Mouse (Mus musculus): ENCODE data around the gene Gm6525. TPM values are rescaled to one million over a fixed set of nuclear protein-coding genes. Genes with fewer than 3 reads are reported as not detected.
A peak's percentile ranks its signal among the peaks of the same experiment; 100 is the strongest.

Gm6525 gene
- polyA plus RNA-seq, 1 experiment from 2014 or later: 1.4 TPM

DNA sequence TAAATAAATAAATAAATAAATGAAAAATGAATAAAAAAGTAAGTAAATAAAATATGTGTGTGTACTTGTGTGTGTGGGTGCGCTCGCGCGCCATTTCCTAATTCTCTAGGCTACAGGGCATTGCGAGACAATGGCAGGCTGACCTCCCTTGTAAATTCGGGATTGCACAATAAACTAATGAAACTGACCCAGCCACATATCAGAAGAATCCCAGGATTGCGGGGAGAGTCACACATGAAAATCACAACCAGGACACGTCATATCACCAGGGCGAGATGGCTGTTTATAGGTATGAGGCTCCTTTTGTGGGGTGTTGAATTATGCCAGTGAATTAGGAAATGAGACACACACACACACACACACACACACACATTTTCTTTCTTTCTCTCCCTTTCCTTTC is 25.6 kb downstream of the Gm6525 start:
- Histone ChIP-seq H3K4me3 (ENCODE audit: low read depth, low read length) (no peak overlapping the region), H3K9ac (ENCODE audit: low read length) (no peak overlapping the region), H3K27me3 (replicated peaks; ENCODE audit: control insufficient read depth, insufficient read depth, low read length) (no peaks in the 10 kb centered on the region), H3K4me2 (ENCODE audit: low read length) (no peak overlapping the region), H3K27ac (ENCODE audit: low read depth) (no peak overlapping the region), H3K9me3 (ENCODE audit: control insufficient read depth, low read length) (no peaks in the 10 kb centered on the region), H3K4me1 (replicated peaks; ENCODE audit: control insufficient read depth, insufficient read depth, low read length) (no peaks in the 10 kb centered on the region), H3K36me3 (ENCODE audit: control insufficient read depth, insufficient read depth, low read length) (no peaks in the 10 kb centered on the region)
- DNase-seq (ENCODE audit: low spot score): no peak
- no peak for ATAC-seq (replicated peaks; ENCODE audit: low FRiP score, low TSS enrichment, low read depth)
- 95% methylated on average over 9 of the region's 9 CpGs for WGBS

DNA sequence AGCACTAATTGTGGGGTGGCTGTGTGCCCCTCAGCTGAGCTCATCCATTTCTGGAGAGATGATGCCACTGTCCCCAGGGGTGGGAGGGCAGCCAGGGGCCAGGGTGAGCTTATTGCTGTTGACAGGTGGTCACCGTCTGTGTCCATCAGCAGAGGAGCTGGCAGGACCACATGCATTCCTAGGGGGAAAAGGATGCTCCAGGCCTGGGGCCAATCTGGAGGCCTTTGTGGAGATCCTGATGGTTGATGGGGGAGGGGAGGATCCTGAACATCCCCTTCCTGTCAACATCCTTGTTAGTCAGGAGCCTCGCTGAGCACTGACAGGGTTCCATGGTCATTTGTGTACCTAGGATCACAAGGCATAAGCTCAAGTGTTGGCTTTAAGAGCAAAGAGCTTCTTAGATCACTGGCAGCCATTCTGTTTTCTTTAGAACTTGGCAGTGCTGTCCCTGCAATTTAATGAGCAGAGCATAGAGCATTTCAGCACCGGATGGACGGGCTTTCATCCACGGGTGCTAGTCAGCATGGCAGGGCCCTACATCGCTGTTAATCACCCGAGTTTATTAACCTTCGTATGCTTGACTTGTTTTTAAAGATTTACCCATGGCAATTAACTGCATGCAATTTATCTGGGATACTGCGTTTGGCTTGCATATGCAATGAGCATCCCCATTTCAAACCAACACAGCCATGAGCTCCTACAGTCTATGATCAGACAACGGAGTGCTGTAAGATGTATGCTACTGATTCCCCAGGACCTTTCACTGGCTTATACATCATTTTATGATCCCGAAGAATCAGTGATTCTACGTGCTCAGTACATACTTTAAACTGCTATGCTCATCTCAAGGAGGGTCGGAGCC is 26.9 kb downstream of the Gm6525 start:
- Histone ChIP-seq H3K9ac (ENCODE audit: low read length) (no peak overlapping the region), H3K36me3 (ENCODE audit: control insufficient read depth, insufficient read depth, low read length) (no peaks in the 10 kb centered on the region), H3K27ac (ENCODE audit: low read depth) (no peak overlapping the region), H3K9me3 (ENCODE audit: control insufficient read depth, low read length) (no peaks in the 10 kb centered on the region), H3K4me3 (ENCODE audit: low read depth, low read length) (no peak overlapping the region), H3K4me1 (replicated peaks; ENCODE audit: control insufficient read depth, insufficient read depth, low read length) (no peaks in the 10 kb centered on the region), H3K4me2 (ENCODE audit: low read length) (no peak overlapping the region), H3K27me3 (replicated peaks; ENCODE audit: control insufficient read depth, insufficient read depth, low read length) (no peaks in the 10 kb centered on the region)
- DNase-seq (ENCODE audit: low spot score) (no peak), ATAC-seq (replicated peaks; ENCODE audit: low FRiP score, low TSS enrichment, low read depth) (no peak)
- WGBS: 79% methylated on average over 13 of the region's 13 CpGs

DNA sequence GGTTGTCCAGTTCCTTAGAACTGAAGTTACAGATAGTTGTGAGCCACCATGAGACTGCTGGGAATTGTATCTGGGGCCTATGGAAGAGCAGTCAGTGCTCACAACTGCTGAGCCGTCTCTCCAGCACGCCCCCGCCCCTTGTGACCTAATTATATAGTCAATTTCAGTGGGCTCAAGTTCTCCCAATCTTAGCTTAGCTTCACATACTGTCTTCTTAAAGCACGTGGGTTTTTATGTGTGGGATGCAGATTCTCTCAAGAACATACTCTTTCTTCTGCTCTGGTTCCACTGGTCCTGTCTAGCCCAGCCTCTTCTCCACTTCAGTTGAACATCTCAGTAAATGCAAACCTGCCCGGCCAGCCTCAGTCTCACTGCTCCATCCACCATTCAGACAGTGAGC is 30.7 kb downstream of the Gm6525 start:
- WGBS: 88% methylated on average over 5 of the region's 5 CpGs
- Histone ChIP-seq H3K27ac (ENCODE audit: low read depth) (no peak overlapping the region), H3K9me3 (ENCODE audit: control insufficient read depth, low read length) (no peaks in the 10 kb centered on the region)

DNA sequence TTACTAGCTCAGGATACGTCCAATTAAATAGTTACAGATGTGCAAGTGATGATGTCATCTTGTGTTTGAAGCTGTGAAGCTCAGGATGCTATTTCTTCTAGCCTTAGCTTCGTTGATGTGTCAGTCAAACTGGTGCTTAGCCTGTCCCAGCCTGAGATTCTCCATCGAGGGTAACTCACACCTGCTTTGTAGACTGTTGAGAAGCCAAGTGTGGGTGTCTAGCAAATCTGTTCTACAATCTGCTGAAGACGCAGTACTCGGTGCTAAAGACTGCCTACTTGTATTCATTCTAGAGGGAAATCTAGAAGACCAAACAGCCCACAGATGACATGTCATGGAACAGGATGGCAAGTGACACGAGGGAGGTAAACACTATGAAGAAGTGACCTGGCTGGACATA is 31.7 kb downstream of the Gm6525 start:
- Histone ChIP-seq H3K27ac (ENCODE audit: low read depth) (no peak overlapping the region), H3K36me3 (ENCODE audit: control insufficient read depth, insufficient read depth, low read length) (peaks cover 6% of the 10 kb centered on the region; the same call in 1 of the 2 replicates), H3K9me3 (ENCODE audit: control insufficient read depth, low read length) (no peaks in the 10 kb centered on the region), H3K4me3 (ENCODE audit: low read depth, low read length) (no peak overlapping the region), H3K4me2 (ENCODE audit: low read length) (no peak overlapping the region), H3K9ac (ENCODE audit: low read length) (no peak overlapping the region), H3K4me1 (replicated peaks; ENCODE audit: control insufficient read depth, insufficient read depth, low read length) (no peaks in the 10 kb centered on the region), H3K27me3 (replicated peaks; ENCODE audit: control insufficient read depth, insufficient read depth, low read length) (no peaks in the 10 kb centered on the region)
- ATAC-seq (replicated peaks; ENCODE audit: low FRiP score, low TSS enrichment, low read depth) (no peak), DNase-seq (ENCODE audit: low spot score) (no peak)
- 89% methylated on average over 6 of the region's 6 CpGs for WGBS

More for the DNA sequence above, 30.7 kb downstream of the Gm6525 start:
- H3K4me1 ChIP-seq (replicated peaks; ENCODE audit: control insufficient read depth, insufficient read depth, low read length): no peaks in the 10 kb centered on the region
- H3K27me3 ChIP-seq (replicated peaks; ENCODE audit: control insufficient read depth, insufficient read depth, low read length): no peaks in the 10 kb centered on the region
- DNase-seq (ENCODE audit: low spot score): no peak
- no peak for ATAC-seq (replicated peaks; ENCODE audit: low FRiP score, low TSS enrichment, low read depth)
- peaks cover 6% of the 10 kb centered on the region; the same call in 1 of the 2 replicates for H3K36me3 ChIP-seq (ENCODE audit: control insufficient read depth, insufficient read depth, low read length)
- no peak overlapping the region for H3K4me2 ChIP-seq (ENCODE audit: low read length)
- no peak overlapping the region for H3K9ac ChIP-seq (ENCODE audit: low read length)
- H3K4me3 ChIP-seq (ENCODE audit: low read depth, low read length): no peak overlapping the region

DNA sequence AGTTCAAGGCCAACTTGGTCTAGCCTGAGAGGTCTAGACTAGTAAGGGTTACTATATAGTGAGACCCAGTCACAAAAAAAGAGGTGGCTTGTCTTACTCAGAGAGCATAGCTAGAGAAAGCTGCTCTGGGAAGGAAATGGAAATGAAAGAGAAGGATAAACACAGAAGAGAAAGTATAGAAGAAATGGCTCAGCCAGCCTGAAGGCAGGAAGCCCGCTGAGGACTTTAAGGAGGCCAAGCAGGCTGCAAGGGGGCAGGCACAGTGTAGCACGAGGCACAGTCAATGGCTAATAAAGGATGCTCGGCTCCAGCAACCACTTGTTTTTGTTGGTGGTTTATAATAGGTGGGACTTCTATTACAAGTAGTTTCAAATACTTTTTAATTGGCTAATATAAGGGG is 32.2 kb downstream of the Gm6525 start:
- Histone ChIP-seq H3K9me3 (ENCODE audit: control insufficient read depth, low read length) (no peaks in the 10 kb centered on the region), H3K4me2 (ENCODE audit: low read length) (no peak overlapping the region), H3K4me3 (ENCODE audit: low read depth, low read length) (no peak overlapping the region), H3K36me3 (ENCODE audit: control insufficient read depth, insufficient read depth, low read length) (peaks cover 6% of the 10 kb centered on the region; the same call in 1 of the 2 replicates), H3K4me1 (replicated peaks; ENCODE audit: control insufficient read depth, insufficient read depth, low read length) (no peaks in the 10 kb centered on the region), H3K27me3 (replicated peaks; ENCODE audit: control insufficient read depth, insufficient read depth, low read length) (no peaks in the 10 kb centered on the region), H3K27ac (ENCODE audit: low read depth) (no peak overlapping the region), H3K9ac (ENCODE audit: low read length) (no peak overlapping the region)
- ATAC-seq (replicated peaks; ENCODE audit: low FRiP score, low TSS enrichment, low read depth) (no peak), DNase-seq (ENCODE audit: low spot score) (no peak)
- whole genome bisulfite sequencing: 82% methylated on average over 3 of the region's 3 CpGs

DNA sequence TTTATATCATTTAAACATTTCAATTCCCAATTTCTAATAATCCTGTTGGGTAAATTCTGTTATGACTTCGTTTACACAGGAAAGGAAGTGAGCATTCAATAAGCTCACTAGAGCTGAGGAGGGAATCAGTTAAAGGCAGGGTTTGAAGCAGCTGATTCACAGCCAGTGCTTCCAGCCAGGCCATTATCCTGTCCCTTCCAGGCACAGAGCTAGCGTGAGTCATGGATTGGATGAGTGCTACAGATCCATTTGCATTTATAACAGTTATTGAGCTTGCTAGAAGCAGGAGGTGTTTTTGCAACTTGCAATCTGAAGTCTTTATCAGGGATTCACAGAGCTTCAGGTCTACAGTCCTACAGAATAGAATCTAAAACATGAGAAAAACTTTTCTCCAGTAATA is 33.5 kb downstream of the Gm6525 start:
- ATAC-seq (replicated peaks; ENCODE audit: low FRiP score, low TSS enrichment, low read depth): no peak
- Histone ChIP-seq H3K27me3 (replicated peaks; ENCODE audit: control insufficient read depth, insufficient read depth, low read length) (no peaks in the 10 kb centered on the region), H3K4me1 (replicated peaks; ENCODE audit: control insufficient read depth, insufficient read depth, low read length) (no peaks in the 10 kb centered on the region), H3K36me3 (ENCODE audit: control insufficient read depth, insufficient read depth, low read length) (peaks cover 6% of the 10 kb centered on the region; the same call in 1 of the 2 replicates), H3K4me3 (ENCODE audit: low read depth, low read length) (no peak overlapping the region), H3K4me2 (ENCODE audit: low read length) (no peak overlapping the region), H3K9me3 (ENCODE audit: control insufficient read depth, low read length) (no peaks in the 10 kb centered on the region), H3K9ac (ENCODE audit: low read length) (no peak overlapping the region), H3K27ac (ENCODE audit: low read depth) (no peak overlapping the region)
- WGBS: 57% methylated on average over 2 of the region's 2 CpGs
- no peak for DNase-seq (ENCODE audit: low spot score)

DNA sequence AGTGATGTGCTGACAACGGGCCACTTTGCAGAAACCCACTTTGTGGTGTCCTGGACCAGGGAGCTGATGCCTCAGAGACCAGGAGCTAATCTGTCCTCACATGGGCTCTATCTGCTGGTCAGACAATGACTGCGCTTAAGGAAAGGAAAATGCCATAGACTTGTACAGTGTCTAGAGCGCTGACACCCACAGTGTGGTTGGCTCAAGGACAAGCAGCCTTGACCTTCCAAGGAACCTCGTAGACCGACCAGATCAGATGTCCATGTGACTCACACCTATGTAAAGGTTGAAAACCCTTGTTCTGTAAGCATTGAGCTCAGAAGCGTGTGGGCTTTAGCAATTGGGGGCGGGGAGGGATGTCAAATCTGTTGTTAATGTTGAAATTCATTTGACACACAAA is 34.6 kb downstream of the Gm6525 start:
- Histone ChIP-seq H3K4me1 (replicated peaks; ENCODE audit: control insufficient read depth, insufficient read depth, low read length) (no peaks in the 10 kb centered on the region), H3K27ac (ENCODE audit: low read depth) (no peak overlapping the region), H3K36me3 (ENCODE audit: control insufficient read depth, insufficient read depth, low read length) (peaks cover 6% of the 10 kb centered on the region; the same call in 1 of the 2 replicates), H3K27me3 (replicated peaks; ENCODE audit: control insufficient read depth, insufficient read depth, low read length) (no peaks in the 10 kb centered on the region), H3K4me3 (ENCODE audit: low read depth, low read length) (no peak overlapping the region), H3K4me2 (ENCODE audit: low read length) (no peak overlapping the region), H3K9ac (ENCODE audit: low read length) (no peak overlapping the region), H3K9me3 (ENCODE audit: control insufficient read depth, low read length) (no peaks in the 10 kb centered on the region)
- DNase-seq (ENCODE audit: low spot score): peak; percentile 33
- WGBS: 94% methylated on average over 7 of the region's 7 CpGs
- ATAC-seq (replicated peaks; ENCODE audit: low FRiP score, low TSS enrichment, low read depth): no peak

DNA sequence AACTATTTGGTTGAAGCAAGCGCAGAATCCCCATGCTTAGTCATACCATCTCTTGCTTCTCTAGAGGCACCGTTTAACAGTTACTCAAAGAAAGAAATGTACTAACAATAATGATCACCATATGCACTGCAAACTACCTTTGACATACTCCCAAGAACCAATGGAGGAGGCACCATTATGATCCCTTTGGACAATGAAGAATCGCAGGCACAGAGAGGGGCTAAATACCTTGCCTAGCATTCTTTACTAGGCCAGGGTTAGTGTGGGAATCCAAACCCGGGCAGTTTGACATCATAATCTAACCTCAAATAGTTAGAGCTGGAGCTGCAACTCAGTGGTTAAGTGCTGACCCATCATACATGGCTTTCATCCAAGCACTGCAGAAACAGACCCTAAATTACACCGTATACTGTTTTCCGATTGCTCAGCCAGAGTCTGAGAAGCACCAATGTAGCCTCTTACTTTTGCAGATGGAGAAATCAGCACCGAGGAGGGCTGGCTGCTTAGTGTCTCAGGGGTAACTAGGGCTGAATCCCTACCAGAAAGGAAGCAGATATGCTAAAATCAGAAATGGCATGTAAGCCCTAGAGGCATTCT is 35.1 kb downstream of the Gm6525 start:
- 83% methylated on average over 7 of the region's 7 CpGs for WGBS
- Histone ChIP-seq H3K4me3 (ENCODE audit: low read depth, low read length) (no peak overlapping the region), H3K9me3 (ENCODE audit: control insufficient read depth, low read length) (no peaks in the 10 kb centered on the region), H3K36me3 (ENCODE audit: control insufficient read depth, insufficient read depth, low read length) (peaks cover 6% of the 10 kb centered on the region; the same call in 1 of the 2 replicates), H3K4me2 (ENCODE audit: low read length) (no peak overlapping the region), H3K27me3 (replicated peaks; ENCODE audit: control insufficient read depth, insufficient read depth, low read length) (no peaks in the 10 kb centered on the region), H3K4me1 (replicated peaks; ENCODE audit: control insufficient read depth, insufficient read depth, low read length) (no peaks in the 10 kb centered on the region), H3K27ac (ENCODE audit: low read depth) (no peak overlapping the region), H3K9ac (ENCODE audit: low read length) (no peak overlapping the region)
- DNase-seq (ENCODE audit: low spot score) (peak; percentile 27), ATAC-seq (replicated peaks; ENCODE audit: low FRiP score, low TSS enrichment, low read depth) (no peak)
